Mouse (Mus musculus): Measurements from ENCODE around the gene B4galnt3.

DNA sequence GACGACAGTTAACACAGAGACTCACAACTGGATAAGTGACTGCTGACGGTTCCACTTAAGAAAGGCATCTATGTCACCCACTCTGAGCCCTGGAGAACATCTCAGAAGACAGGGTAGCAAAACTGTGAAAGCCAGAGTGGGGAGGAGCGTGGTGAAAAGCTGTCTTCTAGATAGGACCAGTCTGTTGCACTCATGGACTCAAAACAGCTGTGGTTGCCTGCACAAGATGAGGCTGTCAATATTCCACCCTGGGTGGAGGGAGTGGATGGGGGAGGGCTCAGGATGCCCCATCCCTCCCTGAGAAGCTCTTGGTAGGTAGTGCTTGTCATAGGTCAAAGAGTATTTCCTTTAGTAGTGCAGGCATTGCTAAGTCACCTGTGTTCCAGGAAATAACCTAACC lies 15.4 kb upstream of the B4galnt3 start:
- TF ChIP-seq POLR2A (IDR thresholded peaks at IDR 0.05; ENCODE audit: low read depth, low read length) (no peak), CTCF (IDR thresholded peaks at IDR 0.05; ENCODE audit: borderline replicate concordance, insufficient read depth, low read length) (no peak)
